Mouse (Mus musculus) neural tube, embryonic 15.5 days (tissue): ENCODE measurements around the gene Eif2b4. TPM values are rescaled to one million over a fixed set of nuclear protein-coding genes. Genes with fewer than 3 reads are reported as not detected.

ENCODE experiments used
- ATAC-seq: fragments of 200-750 bp; cut with Nextera tagmentation; 2 replicates; pipeline ENCODE4 v1.8.0; 2017; ENCODE audit warnings: mild to moderate bottlenecking, moderate TSS enrichment, moderate library complexity; ENCODE audit not compliant: low FRiP score
- H3K27ac ChIP-seq: fragments of 300-500 bp; sonication (generic); replicated peaks from 2 replicates; pipeline ENCODE4 v1.5.1; 2015; ENCODE audit warnings: mild to moderate bottlenecking, inconsistent platforms
- H3K27me3 ChIP-seq: fragments of 300-500 bp; sonication (generic); replicated peaks from 2 replicates; pipeline ENCODE4 v1.6.1; 2015; ENCODE audit warnings: inconsistent platforms
- H3K36me3 ChIP-seq: fragments of 300-500 bp; sonication (generic); 2 replicates; pipeline ENCODE4 v1.6.1; 2015; ENCODE audit warnings: inconsistent platforms
- H3K4me1 ChIP-seq: fragments of 300-500 bp; sonication (generic); 2 replicates; pipeline ENCODE4 v1.6.1; 2015; ENCODE audit warnings: inconsistent platforms
- H3K4me2 ChIP-seq: fragments of 300-500 bp; sonication (generic); 2 replicates; pipeline ENCODE4 v1.6.1; 2015; ENCODE audit warnings: inconsistent platforms, mild to moderate bottlenecking, moderate library complexity
- H3K4me3 ChIP-seq: fragments of 300-500 bp; sonication (generic); replicated peaks from 2 replicates; pipeline ENCODE4 v1.5.1; 2015; ENCODE audit warnings: mild to moderate bottlenecking, inconsistent platforms
- H3K9ac ChIP-seq: fragments of 300-500 bp; sonication (generic); replicated peaks from 2 replicates; pipeline ENCODE4 v1.6.1; 2015; ENCODE audit warnings: mild to moderate bottlenecking, inconsistent platforms
- H3K9me3 ChIP-seq: fragments of 300-500 bp; sonication (generic); replicated peaks from 2 replicates; pipeline ENCODE4 v1.6.1; 2016; ENCODE audit warnings: inconsistent platforms
- WGBS: fragments of 180-500 bp; shearing (Covaris S2); methylation state at CpG from one replicate; pipeline ENCODE4 v1.1.7; 2015; ENCODE audit warnings: mixed read lengths; 5-methylcytosine and 5-hydroxymethylcytosine counted together
- polyA plus RNA-seq: library from polyadenylated mRNA; unstranded; fragments of >200 nt; fragmentation: Nextera tagmentation; extraction: Ambion mirVana; gene quantifications from 2 replicates; pipeline ENCODE4 v1.2.1, GENCODE M21; 2015

The Eif2b4 gene
- polyA plus RNA-seq, 1 experiment from 2014 or later = 86.8 TPM

DNA sequence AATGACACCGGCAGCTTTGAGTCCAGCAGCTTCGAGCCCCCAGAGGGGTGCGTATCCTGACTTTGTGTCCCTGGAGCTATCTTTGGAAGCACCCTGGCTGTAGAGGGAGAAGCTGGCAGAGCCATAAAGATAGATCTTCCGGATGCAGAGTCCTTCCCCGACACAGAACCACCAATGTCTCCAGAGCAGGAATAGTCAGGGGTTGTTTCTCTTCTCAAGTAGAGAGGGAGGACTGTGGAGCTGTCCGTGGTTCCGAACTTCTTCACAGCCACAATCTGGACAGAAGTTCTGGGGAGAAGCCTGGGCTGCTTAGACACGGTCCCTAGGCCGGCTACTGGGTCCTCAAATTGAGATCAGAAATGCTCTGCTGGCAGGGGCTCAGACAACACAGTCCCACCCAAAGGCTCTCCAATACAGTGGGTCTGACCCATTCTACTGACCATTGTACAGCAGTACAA is 54.2 kb downstream of the Eif2b4 start:
- Histone ChIP-seq H3K27ac (no peak overlapping the region), H3K4me1 (peaks cover 27% of the 10 kb centered on the region), H3K27me3 (peaks cover 61% of the 10 kb centered on the region), H3K4me2 (peak overlapping the region; percentile 63), H3K4me3 (peak overlapping the region; percentile 36), H3K36me3 (peaks cover 13% of the 10 kb centered on the region; the same call in 1 of the 2 replicates), H3K9ac (no peak overlapping the region), H3K9me3 (no peaks in the 10 kb centered on the region)
- no peak for ATAC-seq
- 14% methylated on average over 9 of the region's 9 CpGs for WGBS

DNA sequence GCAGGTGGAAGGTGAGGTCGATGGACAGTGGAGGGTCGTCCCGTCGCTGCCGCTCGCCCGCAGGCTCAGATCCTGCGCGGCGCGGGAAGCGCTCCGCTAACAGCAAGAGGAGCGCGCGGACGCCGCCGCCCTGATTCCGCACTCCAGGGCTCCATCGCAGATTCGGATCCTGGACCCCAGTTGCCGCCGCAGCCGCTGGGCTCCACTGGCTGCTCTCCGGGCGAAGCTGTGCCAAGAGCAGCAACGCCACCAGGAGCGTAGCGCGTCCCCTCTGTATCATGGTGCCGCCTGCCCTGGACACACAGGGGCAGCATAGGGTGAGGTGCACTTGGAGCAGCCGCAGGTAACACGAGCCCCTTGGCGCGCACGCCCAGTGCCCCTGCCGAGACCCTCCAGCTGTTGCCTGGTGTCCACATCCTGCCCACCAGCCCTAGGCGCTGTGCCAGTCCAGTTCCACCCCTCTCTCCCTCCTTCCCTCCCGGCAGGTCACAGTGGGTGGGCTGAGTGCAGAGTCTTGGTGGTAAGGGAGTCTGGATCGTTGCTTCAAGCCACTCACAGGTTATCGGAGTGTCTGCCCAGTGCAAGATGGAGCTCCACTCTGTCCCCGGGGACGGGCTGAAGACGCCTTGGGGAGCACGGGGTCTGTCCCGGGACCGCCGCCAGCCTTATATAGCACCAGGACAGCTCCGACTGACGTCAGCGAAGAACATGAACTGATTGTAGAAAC is 54.8 kb downstream of the Eif2b4 start, which contains the start of gene Ucn:
Ucn (minus strand) TSS at position 589 of the 727 bp plus-strand sequence.
- peaks cover 65% of the 10 kb centered on the region for H3K27me3 ChIP-seq
- peak within 1 kb of the TSS; percentile 36 for H3K4me3 ChIP-seq
- 1% methylated on average over 52 of the region's 52 CpGs for WGBS
- H3K4me2 ChIP-seq = peak within 1 kb of the TSS; percentile 63
- no peak for ATAC-seq
- no peak within 1 kb of the TSS for H3K27ac ChIP-seq
- H3K9ac ChIP-seq = peak within 1 kb of the TSS; percentile 40
- H3K9me3 ChIP-seq = no peaks in the 10 kb centered on the region
- peaks cover 27% of the 10 kb centered on the region for H3K4me1 ChIP-seq
- peaks cover 10% of the 10 kb centered on the region; the same call in 1 of the 2 replicates for H3K36me3 ChIP-seq

DNA sequence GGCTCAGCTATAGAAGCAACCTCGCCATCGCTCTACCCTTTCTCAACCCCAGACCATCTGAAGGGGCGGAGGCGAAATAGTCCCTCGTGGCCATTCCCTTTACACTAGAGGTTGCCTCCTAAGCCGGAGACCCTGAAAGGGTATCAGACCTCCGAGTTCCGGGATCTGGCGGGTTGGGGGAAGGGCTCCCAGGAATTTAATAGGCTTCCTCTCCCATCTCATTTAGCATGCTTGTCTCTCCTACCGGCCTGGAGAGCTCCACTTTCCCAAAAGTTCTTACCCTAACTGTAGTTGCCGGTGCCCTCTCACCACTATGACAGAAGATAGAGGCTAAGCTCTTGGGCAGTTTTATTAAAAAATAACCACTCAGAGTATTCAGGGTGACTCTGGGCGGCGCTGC is 55.6 kb downstream of the Eif2b4 start:
- Histone ChIP-seq H3K4me2 (peak overlapping the region; percentile 63), H3K9me3 (no peaks in the 10 kb centered on the region), H3K27ac (no peak overlapping the region), H3K4me3 (peak overlapping the region; percentile 36), H3K9ac (peak overlapping the region; percentile 40), H3K36me3 (peaks cover 7% of the 10 kb centered on the region; the same call in 1 of the 2 replicates), H3K4me1 (peaks cover 27% of the 10 kb centered on the region), H3K27me3 (peaks cover 67% of the 10 kb centered on the region)
- no peak for ATAC-seq
- under 1% methylated on average over 13 of the region's 13 CpGs for WGBS

Other genes starting within 250 kb of the Eif2b4 start
- gene Cgref1, start 247.8 kb downstream of the Eif2b4 start, polyA plus RNA-seq = 68.9 and 80.2 TPM in 2 replicates
- gene Preb, start 233.1 kb downstream of the Eif2b4 start, polyA plus RNA-seq = 124 and 125 TPM in 2 replicates
- gene Tcf23, start 224.8 kb downstream of the Eif2b4 start, polyA plus RNA-seq = 0.13 TPM in 1 of 2 replicates, not detected in the other
- 173 and 179 TPM in 2 replicates for gene Atraid, start 145.1 kb downstream of the Eif2b4 start, polyA plus RNA-seq
- gene Slc5a6, start 144.5 kb downstream of the Eif2b4 start, polyA plus RNA-seq = 16.7 and 17.8 TPM in 2 replicates
- gene Cad, start 138.7 kb downstream of the Eif2b4 start, polyA plus RNA-seq = 11.6 and 13.5 TPM in 2 replicates
- not detected in 2 replicates for gene Dnajc5g, start 87.1 kb downstream of the Eif2b4 start, polyA plus RNA-seq
- 44.9 and 55.5 TPM in 2 replicates for gene Slc30a3, start 85.2 kb downstream of the Eif2b4 start, polyA plus RNA-seq
- gene Trim54, start 76.7 kb downstream of the Eif2b4 start, polyA plus RNA-seq = 0.33 and 1.5 TPM in 2 replicates
- gene Ucn, start 54.6 kb downstream of the Eif2b4 start, polyA plus RNA-seq = 0.41 TPM in 1 of 2 replicates, not detected in the other
- 57.4 and 58.0 TPM in 2 replicates for gene Mpv17, start 39.2 kb downstream of the Eif2b4 start, polyA plus RNA-seq
- 1.5 and 1.9 TPM in 2 replicates for gene Gm29609, start 13.5 kb downstream of the Eif2b4 start, polyA plus RNA-seq
- gene Gtf3c2, start 13.3 kb downstream of the Eif2b4 start, polyA plus RNA-seq = 54.0 and 61.9 TPM in 2 replicates
- gene Snx17, start 203 bp downstream of the Eif2b4 start, polyA plus RNA-seq = 111 and 120 TPM in 2 replicates
- gene Zfp513, start 8.9 kb upstream of the Eif2b4 start, polyA plus RNA-seq = 14.2 and 14.9 TPM in 2 replicates
- 167 and 173 TPM in 2 replicates for gene Ppm1g, start 27.3 kb upstream of the Eif2b4 start, polyA plus RNA-seq
- gene Nrbp1, start 47.4 kb upstream of the Eif2b4 start, polyA plus RNA-seq = 166 and 168 TPM in 2 replicates
- 0.36 and 0.51 TPM in 2 replicates for gene Gm9970, start 47.8 kb upstream of the Eif2b4 start, polyA plus RNA-seq
- gene Krtcap3, start 58.3 kb upstream of the Eif2b4 start, polyA plus RNA-seq = 3.0 and 11.2 TPM in 2 replicates
- gene Ift172, start 97.7 kb upstream of the Eif2b4 start, polyA plus RNA-seq = 28.9 and 30.4 TPM in 2 replicates
- 102 and 129 TPM in 2 replicates for gene Fndc4, start 102.7 kb upstream of the Eif2b4 start, polyA plus RNA-seq
- gene Gckr, start 104.0 kb upstream of the Eif2b4 start, polyA plus RNA-seq = 0.10 and 0.24 TPM in 2 replicates